Mouse (Mus musculus) embryonic facial prominence, embryonic 13.5 days (tissue): Measurements from ENCODE around the gene C7. TPM values are rescaled to one million over a fixed set of nuclear protein-coding genes. Genes with fewer than 3 reads are reported as not detected.

Experiments used
- polyA plus RNA-seq: library from polyadenylated mRNA; unstranded; fragments of >200 nt; fragmentation: Nextera tagmentation; extraction: Ambion mirVana; gene quantifications from 2 replicates; pipeline ENCODE4 v1.2.1, GENCODE M21; 2015

Gene C7
- polyA plus RNA-seq, 1 experiment from 2014 or later, result not detected

Other genes starting within 250 kb of the C7 start
- gene Mroh2b, start 165.0 kb downstream of the C7 start, polyA plus RNA-seq, result not detected in 2 replicates
- 0.77 and 1.3 TPM in 2 replicates for gene Card6, start 44.8 kb upstream of the C7 start, polyA plus RNA-seq
- 596 and 689 TPM in 2 replicates for gene Rpl37, start 52.9 kb upstream of the C7 start, polyA plus RNA-seq
- gene Prkaa1, start 80.1 kb upstream of the C7 start, polyA plus RNA-seq, result 16.6 and 18.7 TPM in 2 replicates
- 40.5 and 48.3 TPM in 2 replicates for gene Ttc33, start 121.8 kb upstream of the C7 start, polyA plus RNA-seq
- 4.6 and 5.0 TPM in 2 replicates for gene Ptger4, start 180.4 kb upstream of the C7 start, polyA plus RNA-seq